Mouse (Mus musculus) ovary, postnatal 14 days (tissue): ENCODE results near the gene Rybp.

Source experiments
- DNase-seq: peaks from one replicate; pipeline ENCODE4 v3.0.0; 2022; ENCODE audit warnings: low spot score

The Rybp gene

GRCm38 (mm10) chr6:100188883-100189743 lies 98.2 kb downstream of the Rybp start:
- DNase-seq = no peak

- no peak for DNase-seq
These were observed 99.5 kb downstream of the Rybp start for GRCm38 (mm10) chr6:100187821-100188220.

GRCm38 (mm10) chr6:100186789-100187188 lies 100.5 kb downstream of the Rybp start:
- DNase-seq = no peak

GRCm38 (mm10) chr6:100185524-100185923 lies 101.8 kb downstream of the Rybp start:
- DNase-seq = no peak

- DNase-seq = no peak
These were observed 103.9 kb downstream of the Rybp start for GRCm38 (mm10) chr6:100183344-100183743.

GRCm38 (mm10) chr6:100180883-100181262 lies 106.4 kb downstream of the Rybp start:
- no peak for DNase-seq

- DNase-seq = no peak
These were observed 106.9 kb downstream of the Rybp start for GRCm38 (mm10) chr6:100180213-100180882.

- no peak for DNase-seq
These were observed 108.5 kb downstream of the Rybp start for GRCm38 (mm10) chr6:100178830-100179229.
